Mouse (Mus musculus): ENCODE measurements at regions not wholly inside any gene's neighbourhood (a gene's known extent, or its start where the extent isn't known, plus 50 kb on each side); places are given as distances from the start of the nearest gene placed in this dataset.
A peak's percentile ranks its signal among the peaks of the same experiment; 100 is the strongest.

- DNase-seq (ENCODE audit: low read depth, low spot score): no peak
Measured at GRCm38 (mm10) chr2:123267036-123267435, 502.0 kb downstream of the Sqor start.

GRCm38 (mm10) chr2:123274866-123275735 is 510.1 kb downstream of the Sqor start:
- DNase-seq (ENCODE audit: low read depth, low spot score): peak; percentile 12

GRCm38 (mm10) chr2:123275736-123276330 is 510.8 kb downstream of the Sqor start:
- peak; percentile 33 for DNase-seq (ENCODE audit: low read depth, low spot score)

GRCm38 (mm10) chr2:123311554-123312276 is 546.7 kb downstream of the Sqor start:
- no peak for DNase-seq (ENCODE audit: low read depth, low spot score)

- peak; percentile 81 for DNase-seq (ENCODE audit: low read depth, low spot score)
Measured at GRCm38 (mm10) chr2:123312277-123312617, 547.2 kb downstream of the Sqor start.

- DNase-seq (ENCODE audit: low read depth, low spot score): no peak
Measured at GRCm38 (mm10) chr2:123320448-123321097, 555.5 kb downstream of the Sqor start.

GRCm38 (mm10) chr2:123323769-123324168 is 558.7 kb downstream of the Sqor start:
- peak; percentile 71 for DNase-seq (ENCODE audit: low read depth, low spot score)

- DNase-seq (ENCODE audit: low read depth, low spot score): no peak
Measured at GRCm38 (mm10) chr2:123324896-123325295, 559.9 kb downstream of the Sqor start.

- peak; percentile 36 for DNase-seq (ENCODE audit: low read depth, low spot score)
Measured at GRCm38 (mm10) chr2:123349625-123350346, 584.7 kb downstream of the Sqor start.

GRCm38 (mm10) chr2:123364204-123364603 is 599.2 kb downstream of the Sqor start:
- DNase-seq (ENCODE audit: low read depth, low spot score): peak; percentile 85

GRCm38 (mm10) chr2:123366571-123366970 is 601.5 kb downstream of the Sqor start:
- peak; percentile 64 for DNase-seq (ENCODE audit: low read depth, low spot score)

GRCm38 (mm10) chr2:123385622-123386418 is 620.8 kb downstream of the Sqor start:
- no peak for DNase-seq (ENCODE audit: low read depth, low spot score)

GRCm38 (mm10) chr2:123386773-123387604 is 622.0 kb downstream of the Sqor start:
- peak; percentile 43 for DNase-seq (ENCODE audit: low read depth, low spot score)

GRCm38 (mm10) chr2:123390981-123391380 is 625.9 kb downstream of the Sqor start:
- no peak for DNase-seq (ENCODE audit: low read depth, low spot score)

- no peak for DNase-seq (ENCODE audit: low read depth, low spot score)
Measured at GRCm38 (mm10) chr2:123394296-123394695, 629.3 kb downstream of the Sqor start.

- peak; percentile 66 for DNase-seq (ENCODE audit: low read depth, low spot score)
Measured at GRCm38 (mm10) chr2:123397551-123397950, 632.5 kb downstream of the Sqor start.

- DNase-seq (ENCODE audit: low read depth, low spot score): no peak
Measured at GRCm38 (mm10) chr2:123401064-123401463, 636.0 kb downstream of the Sqor start.

GRCm38 (mm10) chr2:123409075-123409474 is 644.0 kb downstream of the Sqor start:
- no peak for DNase-seq (ENCODE audit: low read depth, low spot score)

- no peak for DNase-seq (ENCODE audit: low read depth, low spot score)
Measured at GRCm38 (mm10) chr2:123458034-123458677, 631.6 kb upstream of the Sema6d start.

Measured in brain, adult 2 months (tissue).